Mouse (Mus musculus) retina, embryonic 14.5 days (tissue): Measurements from ENCODE around the gene Pdzd3.

Source experiments
- DNase-seq: peaks from one replicate; pipeline ENCODE4 v3.0.0-alpha.2; 2015; ENCODE audit warnings: low spot score

Pdzd3 gene

DNA sequence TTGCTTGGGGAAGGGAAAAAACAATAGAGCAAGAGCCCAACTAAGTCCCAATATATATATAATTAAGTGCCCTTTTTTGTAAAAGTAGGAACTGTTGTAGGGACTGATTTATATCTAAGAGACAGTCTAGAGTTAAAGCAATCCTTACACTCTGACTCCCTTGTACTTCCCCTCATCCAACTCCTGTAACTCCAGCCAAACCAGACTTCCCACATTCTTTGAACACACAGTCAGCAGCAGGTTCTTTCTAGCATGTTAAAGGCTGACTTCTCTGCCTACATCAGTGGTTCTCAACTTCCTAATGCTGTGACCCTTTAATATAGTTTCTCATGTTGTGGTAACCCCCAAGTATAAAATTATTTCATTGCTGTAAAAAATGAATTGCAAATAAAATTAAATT is 51.7 kb downstream of the Pdzd3 start:
- no peak for DNase-seq

DNA sequence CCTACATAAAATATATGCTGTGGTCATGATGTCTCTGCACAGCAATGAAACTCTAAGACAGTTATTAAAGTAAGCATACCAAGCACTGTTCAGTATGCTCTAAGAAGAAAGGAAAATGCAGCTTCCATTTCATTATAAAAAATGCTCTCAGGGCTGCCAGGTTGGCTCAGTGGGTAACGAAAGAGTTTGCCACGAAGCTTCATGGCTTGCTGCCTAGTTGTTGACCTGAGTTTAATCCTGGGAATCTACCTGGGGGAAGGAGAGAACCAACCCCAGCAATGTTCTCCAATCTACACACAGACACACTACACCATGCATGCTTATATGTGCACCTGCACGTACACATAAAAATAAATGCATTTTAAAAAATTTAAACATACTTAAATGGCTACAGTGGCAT is 52.1 kb downstream of the Pdzd3 start:
- no peak for DNase-seq
